Mouse (Mus musculus): ENCODE results near the gene Trappc6b.
A peak's percentile ranks its signal among the peaks of the same experiment; 100 is the strongest.
"Not testable (repeated sequence)": the region's sequence is repeated elsewhere in the genome, so short reads cannot be mapped to it uniquely, and the experiment has no call there.

Gene Trappc6b

GRCm38 (mm10) chr12:59060993-59061595, at the start of gene Trappc6b:
Gene Trappc6b, minus strand, starts transcription at chr12:59061472.
- peak; percentile 50 to 66 for DNase-seq (ENCODE audit: low spot score in 2 of 2)

GRCm38 (mm10) chr12:59107926-59108325, 46.7 kb upstream of the Trappc6b start:
- no peak for DNase-seq (ENCODE audit: low spot score in 2 of 2)

- no peak for DNase-seq (ENCODE audit: low spot score in 2 of 2)
Observed at GRCm38 (mm10) chr12:59106491-59106890, 45.2 kb upstream of the Trappc6b start.

GRCm38 (mm10) chr12:59105914-59106313, 44.6 kb upstream of the Trappc6b start:
- DNase-seq (ENCODE audit: low spot score in 2 of 2): no peak

GRCm38 (mm10) chr12:59104771-59105170, 43.5 kb upstream of the Trappc6b start:
- no peak for DNase-seq (ENCODE audit: low spot score in 2 of 2)

GRCm38 (mm10) chr12:59095104-59096025, 34.1 kb upstream of the Trappc6b start, which contains the start of gene Mia2:
Gene Mia2, plus strand, starts transcription at chr12:59095799.
- no peak for DNase-seq (ENCODE audit: low spot score in 2 of 2)

- no peak for DNase-seq (ENCODE audit: low spot score in 2 of 2)
Observed at GRCm38 (mm10) chr12:59093543-59093942, 32.3 kb upstream of the Trappc6b start.

GRCm38 (mm10) chr12:59086171-59086570, 24.9 kb upstream of the Trappc6b start:
- DNase-seq (ENCODE audit: low spot score in 2 of 2): no peak

- DNase-seq (ENCODE audit: low spot score in 2 of 2): no peak
Observed at GRCm38 (mm10) chr12:59084446-59084845, 23.2 kb upstream of the Trappc6b start.

- DNase-seq (ENCODE audit: low spot score in 2 of 2): no peak
Observed at GRCm38 (mm10) chr12:59080461-59080860, 19.2 kb upstream of the Trappc6b start.

GRCm38 (mm10) chr12:59077883-59078282, 16.6 kb upstream of the Trappc6b start:
- DNase-seq (ENCODE audit: low spot score in 2 of 2): no peak

GRCm38 (mm10) chr12:59076996-59077395, 15.7 kb upstream of the Trappc6b start:
- DNase-seq (ENCODE audit: low spot score in 2 of 2): no peak

- no peak for DNase-seq (ENCODE audit: low spot score in 2 of 2)
Observed at GRCm38 (mm10) chr12:59074052-59074451, 12.8 kb upstream of the Trappc6b start.

- no peak for DNase-seq (ENCODE audit: low spot score in 2 of 2)
Observed at GRCm38 (mm10) chr12:59072286-59072685, 11.0 kb upstream of the Trappc6b start.

GRCm38 (mm10) chr12:59068791-59069190, 7.5 kb upstream of the Trappc6b start:
- no peak for DNase-seq (ENCODE audit: low spot score in 2 of 2)

GRCm38 (mm10) chr12:59067095-59067494, 5.8 kb upstream of the Trappc6b start:
- peak in 1 of 2 experiments; percentile 55 for DNase-seq (ENCODE audit: low spot score in 2 of 2)

- DNase-seq (ENCODE audit: low spot score in 2 of 2): peak; percentile 94 to 97
Observed at GRCm38 (mm10) chr12:59066448-59067077, 5.3 kb upstream of the Trappc6b start, which contains the start of gene Pnn. Gene Pnn, plus strand, starts transcription at chr12:59066884.

- DNase-seq (ENCODE audit: low spot score in 2 of 2): no peak
Observed at GRCm38 (mm10) chr12:59065776-59066175, 4.5 kb upstream of the Trappc6b start.

- DNase-seq (ENCODE audit: low spot score in 2 of 2): no peak
Observed at GRCm38 (mm10) chr12:59064837-59065236, 3.6 kb upstream of the Trappc6b start.

GRCm38 (mm10) chr12:59060322-59060721, 950 bp downstream of the Trappc6b start:
- no peak for DNase-seq (ENCODE audit: low spot score in 2 of 2)

- not testable (repeated sequence) for DNase-seq (ENCODE audit: low spot score in 2 of 2)
Observed at GRCm38 (mm10) chr12:59058242-59058641, 3.0 kb downstream of the Trappc6b start.

GRCm38 (mm10) chr12:59056222-59056621, 5.0 kb downstream of the Trappc6b start:
- DNase-seq (ENCODE audit: low spot score in 2 of 2): no peak

Data from thymus, postnatal 10 days (tissue).